Comparison of ENCODE assay signal across 8 mouse cellular contexts in genomic region chr9:61702280-61702966, GRCm38 (mm10).
DNase-seq lines count a peak whose midpoint lies in the region; ATAC-seq and TF ChIP-seq lines count a peak whose summit lies in the region.

No protein-coding gene starts in this region.

- TF ChIP-seq CTCF in lung, embryonic 14.5 days (IDR thresholded peaks at IDR 0.05; ENCODE audit: low read depth), result no peak

- H3K9ac ChIP-seq in heart, embryonic 16.5 days (ENCODE audit: low read length), result no peak overlapping the region
- H3K9ac ChIP-seq in lung, embryonic 14.5 days, result no peak overlapping the region

- intact Hi-C loops in heart, postnatal 25 days (cut with DNase I), result no loop called here

- peak overlapping the region; percentile 46; the same call in 1 of the 2 replicates for H3K27ac ChIP-seq in heart, embryonic 16.5 days (ENCODE audit: low read length)
- peak overlapping the region; percentile 34; the same call in 1 of the 2 replicates for H3K27ac ChIP-seq in brown adipose tissue, adult 24 weeks (replicated peaks; ENCODE audit: low read depth, low read length)
- peak overlapping the region; percentile 20; the same call in 1 of the 2 replicates for H3K27ac ChIP-seq in lung, embryonic 14.5 days (ENCODE audit: low read depth)

- H3K4me3 ChIP-seq in heart, embryonic 16.5 days (ENCODE audit: low read length), result no peak overlapping the region
- no peak overlapping the region for H3K4me3 ChIP-seq in brown adipose tissue, adult 24 weeks (ENCODE audit: insufficient read depth, low read depth, low read length)
- no peak overlapping the region for H3K4me3 ChIP-seq in lung, embryonic 14.5 days (ENCODE audit: low read depth, low read length)

- H3K9me3 ChIP-seq in heart, embryonic 16.5 days (replicated peaks; ENCODE audit: control insufficient read depth, low read length), result no peaks in the 10 kb centered on the region
- H3K9me3 ChIP-seq in lung, embryonic 14.5 days (ENCODE audit: low read depth, low read length), result no peaks in the 10 kb centered on the region

- DNase-seq in heart, postnatal 25 days (ENCODE audit: low spot score), result no peak
- DNase-seq in lung, embryonic 14.5 days, result peak; percentile 55
- DNase-seq in testis, postnatal 14 days (ENCODE audit: low spot score), result peak; percentile 19
- no peak for DNase-seq in cerebellum, postnatal 36 days
- no peak for DNase-seq in layer of hippocampus, postnatal 36 days

- ATAC-seq in heart, embryonic 16.5 days (replicated peaks; ENCODE audit: extremely low read depth, insufficient read depth, low FRiP score), result peak; percentile 70; the same call in 1 of the 2 replicates
- no peak for ATAC-seq in lung, embryonic 14.5 days (ENCODE audit: insufficient read depth)
- no peak for ATAC-seq in erythroid progenitor cell, adult 5-6 weeks (replicated peaks; ENCODE audit: low FRiP score, poor library complexity, severe bottlenecking)

- 58% methylated on average over 22 of the region's 22 CpGs for WGBS in heart, embryonic 16.5 days
- 59% methylated on average over 22 of the region's 22 CpGs for WGBS in lung, embryonic 14.5 days

- peak overlapping the region; percentile 34 for H3K4me2 ChIP-seq in heart, embryonic 16.5 days (ENCODE audit: low read depth, low read length)
- H3K4me2 ChIP-seq in lung, embryonic 14.5 days, result no peak overlapping the region

- peaks cover 6% of the 10 kb centered on the region; the same call in 1 of the 2 replicates for H3K4me1 ChIP-seq in heart, embryonic 16.5 days (ENCODE audit: control insufficient read depth, insufficient read depth, low read length)
- no peaks in the 10 kb centered on the region for H3K4me1 ChIP-seq in brown adipose tissue, adult 24 weeks (ENCODE audit: control insufficient read depth, insufficient read depth, insufficient read length, low read length)
- H3K4me1 ChIP-seq in lung, embryonic 14.5 days (ENCODE audit: insufficient read depth), result peaks cover 10% of the 10 kb centered on the region; the same call in 1 of the 2 replicates

- H3K36me3 ChIP-seq in heart, embryonic 16.5 days (ENCODE audit: control insufficient read depth, insufficient read depth), result no peaks in the 10 kb centered on the region
- H3K36me3 ChIP-seq in lung, embryonic 14.5 days (ENCODE audit: insufficient read depth), result no peaks in the 10 kb centered on the region

- peaks cover 38% of the 10 kb centered on the region for H3K27me3 ChIP-seq in heart, embryonic 16.5 days (ENCODE audit: control insufficient read depth, insufficient read depth, low read length)
- H3K27me3 ChIP-seq in lung, embryonic 14.5 days (ENCODE audit: insufficient read depth, low read length), result peaks cover 3% of the 10 kb centered on the region; the same call in 1 of the 2 replicates

Comparison
In these comparisons a context has a peak if more than half of its experiments do, and no peak if none do; other contexts are left out.
1. DNase-seq: peak in lung, embryonic 14.5 days (single experiment) and testis, postnatal 14 days (single experiment); none in heart, postnatal 25 days (single experiment), cerebellum, postnatal 36 days (0 of 2) and layer of hippocampus, postnatal 36 days (0 of 2).
2. Peak in every context shown above with its lines, with median percentiles within 50 percentile points of each other: H3K27ac ChIP-seq.